Mouse (Mus musculus) liver, embryonic 18 days (tissue): Measurements from ENCODE around the gene Gng11. TPM values are rescaled to one million over a fixed set of nuclear protein-coding genes. Genes with fewer than 3 reads are reported as not detected.

Experiments
- polyA plus RNA-seq: library from polyadenylated mRNA; depleted of rRNA; stranded (reverse); fragments of >200 nt; gene quantifications from 2 replicates; pipeline ENCODE4 v1.2.3, GENCODE M21; 2012; rRNA removed

The Gng11 gene
- 21.4 and 31.7 TPM in 2 replicates for polyA plus RNA-seq

GRCm38 (mm10) chr6:4003890-4004306, at the start of gene Gng11:
Gng11 (plus strand) TSS chr6:4003904.

GRCm38 (mm10) chr6:3988750-3989149, 15.0 kb upstream of the Gng11 start, which contains the start of gene Tfpi2:
Tfpi2 (minus strand) TSS chr6:3988919.

GRCm38 (mm10) chr6:3993492-3993891, 10.2 kb upstream of the Gng11 start, which contains the start of gene Gngt1:
Gngt1 (plus strand) TSS chr6:3993792.

Other genes starting within 250 kb of the Gng11 start
- gene Calcr, start 239.2 kb upstream of the Gng11 start, polyA plus RNA-seq = not detected in 2 replicates
- gene Tfpi2, start 15.0 kb upstream of the Gng11 start, polyA plus RNA-seq = 58.8 and 64.8 TPM in 2 replicates
- 0.08 and 0.11 TPM in 2 replicates for gene Gngt1, start 10.1 kb upstream of the Gng11 start, polyA plus RNA-seq
- 36.8 and 39.9 TPM in 2 replicates for gene Bet1, start 83.1 kb downstream of the Gng11 start, polyA plus RNA-seq